Mouse (Mus musculus) ovary, adult 10 weeks (tissue): Measurements from ENCODE around the gene Lancl1. TPM values are rescaled to one million over a fixed set of nuclear protein-coding genes. Genes with fewer than 3 reads are reported as not detected.

Experiments used
- polyA plus RNA-seq: library from polyadenylated mRNA; stranded (reverse); fragments of 350-450 nt; fragmentation: Illumina TruSeq; extraction: RNeasy Lipid Tissue Mini Kit (QIAGEN cat#74804); gene quantifications from one replicate; pipeline ENCODE4 v1.2.3, GENCODE M21; 2014

Lancl1 gene
- polyA plus RNA-seq, result 22.2 TPM

DNA sequence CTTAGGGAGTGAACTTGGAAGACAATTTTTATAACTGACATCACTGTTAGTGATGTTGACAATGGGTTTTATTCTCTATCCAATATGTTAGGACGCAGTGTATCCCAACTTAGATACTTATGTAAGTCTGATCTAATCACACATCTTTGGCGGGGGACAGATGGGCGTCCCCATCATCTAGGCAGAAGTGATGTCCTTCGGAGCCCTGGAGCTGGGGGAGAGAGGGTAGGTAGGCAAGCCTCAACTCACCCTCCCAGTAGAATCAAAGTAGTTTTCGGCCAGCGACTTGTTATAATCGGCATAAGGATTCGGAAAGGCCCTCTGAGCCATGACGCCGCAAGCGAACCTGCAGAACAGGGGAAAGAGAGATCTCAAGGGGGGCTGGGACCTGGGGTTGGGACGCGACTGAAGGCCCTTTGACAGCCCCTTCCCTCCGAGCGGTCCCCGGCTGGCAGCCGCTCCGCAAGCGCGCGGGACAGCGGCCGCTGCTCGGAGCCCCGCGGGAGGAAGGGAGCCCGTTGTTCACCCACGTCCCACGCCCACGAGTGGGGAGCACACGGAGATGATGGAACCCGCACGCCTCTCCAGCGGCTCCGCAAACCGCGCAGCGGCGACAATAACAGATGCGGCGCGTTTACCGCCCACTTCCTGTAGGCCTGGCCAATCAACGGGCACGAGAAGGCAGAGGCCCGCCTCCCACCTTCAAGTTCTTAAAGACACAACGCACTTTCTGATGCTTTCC lies at the start of gene Lancl1:
Gene Lancl1 (minus strand): TSS at position 627 of the 742 bp plus-strand sequence.

Other genes starting within 250 kb of the Lancl1 start
- gene Kansl1l, start 221.3 kb downstream of the Lancl1 start, polyA plus RNA-seq, result 95.5 TPM
- 283 TPM for gene Acadl, start 175.6 kb downstream of the Lancl1 start, polyA plus RNA-seq
- gene Myl1, start 93.5 kb downstream of the Lancl1 start, polyA plus RNA-seq, result 9.3 TPM
- 0.20 TPM for gene Cps1, start 84.2 kb upstream of the Lancl1 start, polyA plus RNA-seq